Mouse (Mus musculus) neural tube, embryonic 14.5 days (tissue): ENCODE measurements around the gene Ufsp1. TPM values are rescaled to one million over a fixed set of nuclear protein-coding genes. Genes with fewer than 3 reads are reported as not detected.
A peak's percentile ranks its signal among the peaks of the same experiment; 100 is the strongest.

Source experiments
- ATAC-seq: fragments of 200-750 bp; cut with Nextera tagmentation; 2 replicates; pipeline ENCODE4 v1.8.0; 2017; ENCODE audit warnings: low read depth, mild to moderate bottlenecking, moderate TSS enrichment, moderate library complexity
- H3K27ac ChIP-seq: fragments of 300-500 bp; sonication (generic); 2 replicates; pipeline ENCODE4 v1.5.1; 2014; ENCODE audit warnings: low read depth, mild to moderate bottlenecking, control low read depth, low read length, moderate library complexity, mixed read lengths
- H3K27me3 ChIP-seq: fragments of 300-500 bp; sonication (generic); 2 replicates; pipeline ENCODE4 v1.6.1; 2014; ENCODE audit warnings: low read length; ENCODE audit not compliant: control insufficient read depth, insufficient read depth
- H3K36me3 ChIP-seq: fragments of 300-500 bp; sonication (generic); 2 replicates; pipeline ENCODE4 v1.6.1; 2014; ENCODE audit warnings: low read length, mixed read lengths; ENCODE audit not compliant: control insufficient read depth, insufficient read depth
- H3K4me1 ChIP-seq: fragments of 300-500 bp; sonication (generic); 2 replicates; pipeline ENCODE4 v1.6.1; 2014; ENCODE audit warnings: low read length; ENCODE audit not compliant: control insufficient read depth, insufficient read depth
- H3K4me2 ChIP-seq: fragments of 300-500 bp; sonication (generic); 2 replicates; pipeline ENCODE4 v1.6.1; 2014; ENCODE audit warnings: mild to moderate bottlenecking, low read depth, low read length, control low read depth
- H3K4me3 ChIP-seq: fragments of 300-500 bp; sonication (generic); 2 replicates; pipeline ENCODE4 v1.5.1; 2014; ENCODE audit warnings: low read depth, low read length, control low read depth, mixed read lengths
- H3K9ac ChIP-seq: fragments of 300-500 bp; sonication (generic); replicated peaks from 2 replicates; pipeline ENCODE4 v1.6.1; 2014; ENCODE audit warnings: low read depth, mild to moderate bottlenecking, control low read depth, low read length, mixed read lengths
- H3K9me3 ChIP-seq: fragments of 300-500 bp; sonication (generic); 2 replicates; pipeline ENCODE4 v1.6.1; 2016; ENCODE audit warnings: low read length; ENCODE audit not compliant: control insufficient read depth
- WGBS: fragments of 180-500 bp; shearing (Covaris S2); extraction: QIAGEN DNeasy Blood & Tissue Kit; methylation state at CpG from one replicate; pipeline ENCODE4 v1.1.7; 2014; 5-methylcytosine and 5-hydroxymethylcytosine counted together
- polyA plus RNA-seq: library from polyadenylated mRNA; unstranded; fragments of >200 nt; fragmentation: Nextera tagmentation; extraction: Ambion mirVana; gene quantifications from 2 replicates; pipeline ENCODE4 v1.2.1, GENCODE M21; 2014

Gene Ufsp1
- polyA plus RNA-seq, 1 experiment from 2014 or later: 24.0 TPM

DNA sequence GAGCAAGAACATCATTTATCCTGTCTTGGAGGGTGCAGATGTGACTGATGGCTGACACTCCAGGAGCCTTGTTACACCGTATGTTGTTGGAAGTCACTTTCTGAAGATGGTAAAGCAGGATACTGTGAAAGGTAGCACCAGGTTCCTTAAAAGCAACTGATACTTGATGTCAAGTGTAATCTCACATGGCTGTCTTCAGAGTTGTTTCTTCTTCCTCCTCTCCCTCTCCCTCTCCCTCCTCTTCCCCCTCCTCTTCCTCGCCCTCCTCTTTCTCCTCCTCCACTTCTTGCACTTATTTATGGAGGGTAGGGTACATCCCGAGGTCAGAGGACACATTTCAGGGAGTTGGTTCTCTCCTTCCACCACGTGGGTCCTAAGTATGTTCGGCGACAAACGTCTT lies 8.4 kb upstream of the Ufsp1 start:
- Histone ChIP-seq H3K9ac (0 out of 2 replicates have a peak overlapping the region, but pooled peaks have one; percentile 22), H3K27me3 (peaks cover 6% of the 10 kb centered on the region; the same call in 1 of the 2 replicates), H3K9me3 (no peaks in the 10 kb centered on the region), H3K27ac (no peak overlapping the region; the same call in 1 of the 2 replicates), H3K36me3 (no peaks in the 10 kb centered on the region), H3K4me1 (peaks cover 9% of the 10 kb centered on the region; the same call in 1 of the 2 replicates), H3K4me3 (no peak overlapping the region), H3K4me2 (peak overlapping the region; percentile 71)
- 63% methylated on average over 7 of the region's 7 CpGs for WGBS
- no peak for ATAC-seq

- Histone ChIP-seq H3K9me3 (no peaks in the 10 kb centered on the region), H3K4me1 (peaks cover 9% of the 10 kb centered on the region; the same call in 1 of the 2 replicates), H3K27me3 (peaks cover 6% of the 10 kb centered on the region; the same call in 1 of the 2 replicates), H3K4me2 (peak overlapping the region; percentile 71), H3K36me3 (no peaks in the 10 kb centered on the region), H3K4me3 (peak overlapping the region; percentile 38), H3K9ac (peak overlapping the region; percentile 55), H3K27ac (peak overlapping the region; percentile 80; the same call in 1 of the 2 replicates)
- peak; percentile 78 for ATAC-seq
- WGBS: 1% methylated on average over 14 of the region's 16 CpGs
Observed at GRCm38 (mm10) chr5:137286655-137287031, 7.8 kb upstream of the Ufsp1 start.

- peak within 1 kb of the TSS; percentile 55 for H3K9ac ChIP-seq
- H3K27me3 ChIP-seq: peaks cover 6% of the 10 kb centered on the region; the same call in 1 of the 2 replicates
- H3K27ac ChIP-seq: peak within 1 kb of the TSS; percentile 80
- H3K4me2 ChIP-seq: peak within 1 kb of the TSS; percentile 71
- ATAC-seq: peak; percentile 70
- WGBS: under 1% methylated on average over 40 of the region's 40 CpGs
- H3K4me3 ChIP-seq: peak within 1 kb of the TSS; percentile 38
- peaks cover 9% of the 10 kb centered on the region; the same call in 1 of the 2 replicates for H3K4me1 ChIP-seq
- H3K9me3 ChIP-seq: no peaks in the 10 kb centered on the region
- no peaks in the 10 kb centered on the region for H3K36me3 ChIP-seq
Observed at GRCm38 (mm10) chr5:137287032-137287952, 7.1 kb upstream of the Ufsp1 start, which contains the start of gene Ache. Gene Ache (plus strand): TSS chr5:137287519.

DNA sequence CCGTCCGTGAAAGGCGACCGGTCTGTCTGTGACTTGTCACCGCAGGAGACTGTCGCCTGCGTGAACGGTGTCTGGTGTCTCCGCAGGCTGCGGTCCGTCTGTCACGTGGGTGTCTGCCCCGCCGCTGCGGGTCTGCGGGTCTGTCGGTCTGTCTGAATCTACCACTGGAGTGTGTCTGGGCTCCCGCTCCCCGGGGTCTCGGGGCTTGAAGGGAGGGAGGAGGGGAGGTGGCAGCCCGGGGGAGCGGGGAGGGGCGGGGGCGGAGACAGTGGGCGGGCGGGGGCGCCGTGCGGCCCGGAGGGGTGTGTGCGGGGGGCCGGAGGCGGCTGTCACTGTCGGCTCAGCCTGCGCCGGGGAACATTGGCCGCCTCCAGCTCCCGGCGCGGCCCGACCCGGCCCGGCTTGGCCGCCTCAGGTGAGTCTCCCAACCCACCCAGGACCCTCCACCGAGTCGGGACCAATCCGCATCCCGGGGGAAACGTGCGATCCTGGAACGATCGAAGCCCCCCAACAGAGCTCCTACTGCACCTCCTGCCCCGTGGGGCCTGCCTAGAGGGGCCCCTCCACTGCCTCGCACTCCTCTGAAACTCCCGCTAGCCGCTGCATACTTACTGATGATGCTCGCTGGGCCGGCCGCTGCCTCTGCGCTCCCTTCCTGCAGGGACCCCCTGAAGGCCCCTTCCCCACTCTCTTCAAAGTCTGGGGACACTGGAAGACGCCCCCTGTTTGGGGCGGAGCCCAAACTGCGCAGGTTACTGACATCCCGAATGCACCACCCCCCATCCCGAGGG lies 6.3 kb upstream of the Ufsp1 start:
- Histone ChIP-seq H3K4me3 (peak overlapping the region; percentile 38), H3K27me3 (peaks cover 6% of the 10 kb centered on the region; the same call in 1 of the 2 replicates), H3K27ac (peak overlapping the region; percentile 80), H3K9ac (peak overlapping the region; percentile 55), H3K4me2 (peak overlapping the region; percentile 71), H3K36me3 (no peaks in the 10 kb centered on the region), H3K4me1 (peaks cover 9% of the 10 kb centered on the region; the same call in 1 of the 2 replicates), H3K9me3 (no peaks in the 10 kb centered on the region)
- ATAC-seq: peak; percentile 17; the same call in 1 of the 2 replicates
- under 1% methylated on average over 55 of the region's 65 CpGs for WGBS

DNA sequence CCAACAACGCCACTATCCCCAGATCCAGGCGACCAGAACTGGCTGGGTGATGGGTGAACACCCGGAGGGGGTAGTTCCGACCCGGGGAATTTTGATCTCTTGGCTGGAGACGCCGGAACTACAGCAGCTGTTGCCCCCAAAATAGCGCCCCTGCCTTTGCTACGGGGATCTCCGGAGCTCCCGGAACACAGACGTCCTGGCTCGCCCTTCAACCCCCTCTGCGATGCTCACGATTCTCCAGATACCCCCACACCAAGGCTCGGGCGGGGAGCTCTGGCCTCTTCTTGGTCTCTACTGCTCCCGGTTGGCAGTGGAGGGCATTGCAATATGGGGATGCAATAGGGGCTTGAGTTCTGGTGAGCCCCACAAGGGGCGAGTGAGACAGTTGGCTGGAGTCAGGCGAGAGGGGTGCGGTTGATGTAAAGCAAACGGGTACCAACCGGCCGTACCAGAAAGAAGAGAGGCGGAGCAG lies 5.4 kb upstream of the Ufsp1 start:
- Histone ChIP-seq H3K4me3 (peak overlapping the region; percentile 38), H3K27me3 (peaks cover 6% of the 10 kb centered on the region; the same call in 1 of the 2 replicates), H3K27ac (no peak overlapping the region), H3K4me2 (peak overlapping the region; percentile 71), H3K36me3 (no peaks in the 10 kb centered on the region), H3K4me1 (peaks cover 9% of the 10 kb centered on the region; the same call in 1 of the 2 replicates), H3K9me3 (no peaks in the 10 kb centered on the region), H3K9ac (peak overlapping the region; percentile 55)
- 4% methylated on average over 25 of the region's 25 CpGs for WGBS
- ATAC-seq: peak; percentile 12; the same call in 1 of the 2 replicates

- H3K36me3 ChIP-seq: no peaks in the 10 kb centered on the region
- H3K27ac ChIP-seq: no peak overlapping the region
- H3K9me3 ChIP-seq: no peaks in the 10 kb centered on the region
- peak overlapping the region; percentile 55; the same call in 1 of the 2 replicates for H3K9ac ChIP-seq
- peaks cover 10% of the 10 kb centered on the region for H3K4me1 ChIP-seq
- H3K4me3 ChIP-seq: peak overlapping the region; percentile 38
- H3K27me3 ChIP-seq: peaks cover 6% of the 10 kb centered on the region; the same call in 1 of the 2 replicates
- 65% methylated on average over 13 of the region's 13 CpGs for WGBS
- H3K4me2 ChIP-seq: peak overlapping the region; percentile 71
- no peak for ATAC-seq
Observed at GRCm38 (mm10) chr5:137289591-137290365, 4.7 kb upstream of the Ufsp1 start.

DNA sequence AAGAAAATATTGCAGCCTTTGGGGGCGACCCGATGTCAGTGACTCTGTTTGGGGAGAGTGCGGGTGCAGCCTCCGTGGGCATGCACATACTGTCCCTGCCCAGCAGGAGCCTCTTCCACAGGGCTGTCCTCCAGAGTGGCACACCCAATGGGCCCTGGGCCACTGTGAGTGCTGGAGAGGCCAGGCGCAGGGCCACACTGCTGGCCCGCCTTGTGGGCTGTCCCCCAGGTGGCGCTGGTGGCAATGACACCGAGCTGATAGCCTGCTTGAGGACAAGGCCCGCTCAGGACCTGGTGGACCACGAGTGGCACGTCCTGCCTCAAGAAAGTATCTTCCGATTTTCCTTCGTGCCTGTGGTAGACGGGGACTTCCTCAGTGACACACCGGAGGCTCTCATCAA lies 3.8 kb upstream of the Ufsp1 start:
- H3K9ac ChIP-seq: no peak overlapping the region
- H3K4me3 ChIP-seq: no peak overlapping the region

DNA sequence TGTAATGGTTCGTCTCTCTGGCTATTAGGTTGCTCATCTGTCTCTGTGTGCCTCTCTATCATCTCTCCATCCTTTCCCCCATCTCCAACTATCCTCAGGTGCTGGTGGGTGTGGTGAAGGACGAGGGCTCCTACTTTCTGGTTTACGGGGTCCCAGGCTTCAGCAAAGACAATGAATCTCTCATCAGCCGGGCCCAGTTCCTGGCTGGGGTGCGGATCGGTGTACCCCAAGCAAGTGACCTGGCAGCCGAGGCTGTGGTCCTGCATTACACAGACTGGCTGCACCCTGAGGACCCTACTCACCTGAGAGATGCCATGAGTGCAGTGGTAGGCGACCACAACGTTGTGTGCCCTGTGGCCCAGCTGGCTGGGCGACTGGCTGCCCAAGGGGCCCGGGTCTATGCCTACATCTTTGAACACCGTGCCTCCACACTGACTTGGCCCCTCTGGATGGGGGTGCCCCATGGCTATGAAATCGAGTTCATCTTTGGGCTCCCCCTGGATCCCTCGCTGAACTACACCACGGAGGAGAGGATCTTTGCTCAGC lies 3.0 kb upstream of the Ufsp1 start:
- Histone ChIP-seq H3K9ac (no peak overlapping the region), H3K36me3 (peaks cover 14% of the 10 kb centered on the region), H3K4me1 (peaks cover 15% of the 10 kb centered on the region), H3K4me2 (no peak overlapping the region), H3K4me3 (no peak overlapping the region), H3K27me3 (peaks cover 6% of the 10 kb centered on the region; the same call in 1 of the 2 replicates), H3K9me3 (no peaks in the 10 kb centered on the region), H3K27ac (no peak overlapping the region)
- ATAC-seq: no peak
- WGBS: 84% methylated on average over 15 of the region's 15 CpGs

More for the DNA sequence above, 3.8 kb upstream of the Ufsp1 start:
- no peaks in the 10 kb centered on the region for H3K9me3 ChIP-seq
- H3K27me3 ChIP-seq: peaks cover 6% of the 10 kb centered on the region; the same call in 1 of the 2 replicates
- H3K36me3 ChIP-seq: peaks cover 6% of the 10 kb centered on the region; the same call in 1 of the 2 replicates
- WGBS: 23% methylated on average over 15 of the region's 15 CpGs
- no peak overlapping the region for H3K4me2 ChIP-seq
- no peak for ATAC-seq
- peaks cover 17% of the 10 kb centered on the region for H3K4me1 ChIP-seq
- no peak overlapping the region for H3K27ac ChIP-seq
